Mouse (Mus musculus) adrenal gland, adult 8-10 months (tissue): ENCODE results near the gene Gm13083. TPM values are rescaled to one million over a fixed set of nuclear protein-coding genes. Genes with fewer than 3 reads are reported as not detected.
"Not testable (repeated sequence)": the region's sequence is repeated elsewhere in the genome, so short reads cannot be mapped to it uniquely, and the experiment has no call there.

ENCODE experiments used
- DNase-seq: peaks from one replicate; pipeline ENCODE4 v3.0.0; 2022
- total RNA-seq, 4 experiments: library from RNA; stranded (reverse); gene quantifications; 2 replicates each; pipeline ENCODE4 v1.2.4; 2022

Gm13083 gene
- not detected for total RNA-seq

GRCm38 (mm10) chr4:143614703-143615102, at the start of gene Gm13083:
TSS of gene Gm13083 (plus strand) at chr4:143615003.
- not testable (repeated sequence) for DNase-seq

- DNase-seq, result not testable (repeated sequence)
Observed at GRCm38 (mm10) chr4:143611927-143612326, 2.9 kb upstream of the Gm13083 start.

DNA sequence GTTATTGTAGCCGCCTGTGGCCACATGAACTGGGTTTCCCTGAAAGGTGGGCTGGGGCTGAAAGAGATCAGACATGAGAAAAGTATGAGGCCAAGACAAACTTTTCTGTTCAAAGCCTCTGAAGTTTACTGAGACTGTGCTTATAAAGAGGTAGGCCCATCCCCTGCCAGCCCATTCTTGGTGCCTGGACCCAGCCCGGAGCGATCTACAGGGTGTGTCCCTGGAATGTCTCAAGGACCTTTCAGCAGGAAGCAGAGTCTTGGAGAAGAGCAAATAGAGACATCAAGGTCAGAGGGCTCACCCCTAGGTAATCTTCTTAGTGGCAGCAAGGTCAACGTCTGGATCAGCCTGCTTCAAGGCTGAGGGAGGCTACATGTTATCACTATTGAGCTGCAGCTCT, 3.3 kb downstream of the Gm13083 start:
- DNase-seq, result not testable (repeated sequence)

GRCm38 (mm10) chr4:143657146-143657545, 42.3 kb downstream of the Gm13083 start, which contains the start of gene Gm13088:
TSS of gene Gm13088 (minus strand) at chr4:143657246.
- not testable (repeated sequence) for DNase-seq

Other genes with a start within 250 kb of the Gm13083 start
- gene Pramel1, start 220.6 kb upstream of the Gm13083 start, total RNA-seq, result not detected
- gene Pramef8, start 202.6 kb upstream of the Gm13083 start, total RNA-seq, result 10 to 100 TPM; 12.1 to 15.1 (median 14.6) TPM
- not detected for gene Oog4, start 164.7 kb upstream of the Gm13083 start, total RNA-seq
- gene Gm13043, start 103.7 kb upstream of the Gm13083 start, total RNA-seq, result not detected
- gene Gm13040, start 79.0 kb upstream of the Gm13083 start, total RNA-seq, result not detected
- gene BC080695, start 63.3 kb upstream of the Gm13083 start, total RNA-seq, result not detected
- gene Gm13057, start 63.3 kb upstream of the Gm13083 start, total RNA-seq, result not detected
- not detected for gene Gm13088, start 42.2 kb downstream of the Gm13083 start, total RNA-seq
- gene Gm13089, start 87.7 kb downstream of the Gm13083 start, total RNA-seq, result not detected
- not detected for gene Gm13078, start 104.5 kb downstream of the Gm13083 start, total RNA-seq
- gene Gm13023, start 174.3 kb downstream of the Gm13083 start, total RNA-seq, result not detected
- not detected for gene Gm13084, start 201.1 kb downstream of the Gm13083 start, total RNA-seq
- gene Gm13103, start 231.5 kb downstream of the Gm13083 start, total RNA-seq, result not detected